Mouse (Mus musculus) cortical plate, adult 2 months (tissue): ENCODE data around the gene Lpcat4. TPM values are rescaled to one million over a fixed set of nuclear protein-coding genes. Genes with fewer than 3 reads are reported as not detected.

Source experiments
- H3K27ac ChIP-seq: fragments of 200-500 bp; 2 replicates; pipeline ENCODE4 v1.5.1; 2012; ENCODE audit warnings: low read length, control low read depth, inconsistent platforms; ENCODE audit not compliant: insufficient read depth
- H3K4me1 ChIP-seq: fragments of 200-500 bp; 2 replicates; pipeline ENCODE4 v1.6.1; 2011; ENCODE audit warnings: low read length; ENCODE audit not compliant: control insufficient read depth, insufficient read depth
- H3K4me3 ChIP-seq: fragments of 200-500 bp; 2 replicates; pipeline ENCODE4 v1.5.1; 2011; ENCODE audit warnings: mild to moderate bottlenecking, low read length, control low read depth; ENCODE audit not compliant: insufficient read depth
- CTCF ChIP-seq: fragments of 200-500 bp; IDR thresholded peaks from 2 replicates; pipeline ENCODE4 v1.5.1; 2011; ENCODE audit warnings: mild to moderate bottlenecking, control low read depth, low read length; ENCODE audit not compliant: insufficient read depth; ENCODE audit errors: extremely low read depth
- POLR2A ChIP-seq: fragments of 200-500 bp; IDR thresholded peaks from 2 replicates; pipeline ENCODE4 v1.6.1; 2011; ENCODE audit warnings: mild to moderate bottlenecking, low read length, control low read depth; ENCODE audit not compliant: insufficient read depth; ENCODE audit errors: extremely low read depth
- polyA plus RNA-seq: library from polyadenylated mRNA; depleted of rRNA; stranded (reverse); fragments of >200 nt; gene quantifications from 2 replicates; pipeline ENCODE4 v1.2.3, GENCODE M21; 2012

Lpcat4 gene
- polyA plus RNA-seq, 1 experiment, result 337 TPM

DNA sequence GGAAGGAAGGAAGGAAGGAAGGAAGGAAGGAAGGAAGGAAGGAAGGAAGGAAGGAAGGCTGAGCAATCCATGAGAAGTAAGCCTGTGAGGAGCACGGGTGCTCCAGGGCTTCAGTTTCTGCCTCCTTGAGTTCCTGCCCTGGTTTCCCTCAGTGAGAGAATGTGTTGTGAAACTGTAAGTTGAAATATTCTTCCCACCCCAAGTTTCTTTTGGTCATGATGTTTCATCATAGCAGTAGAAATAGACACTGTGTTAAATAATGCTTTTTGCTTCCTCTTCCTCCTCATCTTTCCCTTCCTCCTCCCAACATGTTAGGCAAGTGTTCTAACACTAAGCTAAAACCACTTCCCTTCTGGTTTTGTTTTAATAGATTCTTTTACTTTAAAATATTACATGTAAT is 6.6 kb upstream of the Lpcat4 start:
- H3K4me1 ChIP-seq, result no peaks in the 10 kb centered on the region
- no peak overlapping the region for H3K4me3 ChIP-seq
- TF ChIP-seq POLR2A, result no peak
- TF ChIP-seq CTCF, result no peak
- no peak overlapping the region for H3K27ac ChIP-seq

- H3K27ac ChIP-seq, result no peak overlapping the region
- H3K4me3 ChIP-seq, result no peak overlapping the region
- no peaks in the 10 kb centered on the region; the same call in 1 of the 2 replicates for H3K4me1 ChIP-seq
- TF ChIP-seq CTCF (no peak), POLR2A (no peak)
Observed at GRCm38 (mm10) chr2:112236620-112237019, 2.6 kb upstream of the Lpcat4 start.

- no peaks in the 10 kb centered on the region; the same call in 1 of the 2 replicates for H3K4me1 ChIP-seq
- H3K4me3 ChIP-seq, result no peak overlapping the region; the same call in 1 of the 2 replicates
- no peak overlapping the region for H3K27ac ChIP-seq
- TF ChIP-seq CTCF (no peak), POLR2A (no peak)
Observed at GRCm38 (mm10) chr2:112238006-112238405, 1.3 kb upstream of the Lpcat4 start.

DNA sequence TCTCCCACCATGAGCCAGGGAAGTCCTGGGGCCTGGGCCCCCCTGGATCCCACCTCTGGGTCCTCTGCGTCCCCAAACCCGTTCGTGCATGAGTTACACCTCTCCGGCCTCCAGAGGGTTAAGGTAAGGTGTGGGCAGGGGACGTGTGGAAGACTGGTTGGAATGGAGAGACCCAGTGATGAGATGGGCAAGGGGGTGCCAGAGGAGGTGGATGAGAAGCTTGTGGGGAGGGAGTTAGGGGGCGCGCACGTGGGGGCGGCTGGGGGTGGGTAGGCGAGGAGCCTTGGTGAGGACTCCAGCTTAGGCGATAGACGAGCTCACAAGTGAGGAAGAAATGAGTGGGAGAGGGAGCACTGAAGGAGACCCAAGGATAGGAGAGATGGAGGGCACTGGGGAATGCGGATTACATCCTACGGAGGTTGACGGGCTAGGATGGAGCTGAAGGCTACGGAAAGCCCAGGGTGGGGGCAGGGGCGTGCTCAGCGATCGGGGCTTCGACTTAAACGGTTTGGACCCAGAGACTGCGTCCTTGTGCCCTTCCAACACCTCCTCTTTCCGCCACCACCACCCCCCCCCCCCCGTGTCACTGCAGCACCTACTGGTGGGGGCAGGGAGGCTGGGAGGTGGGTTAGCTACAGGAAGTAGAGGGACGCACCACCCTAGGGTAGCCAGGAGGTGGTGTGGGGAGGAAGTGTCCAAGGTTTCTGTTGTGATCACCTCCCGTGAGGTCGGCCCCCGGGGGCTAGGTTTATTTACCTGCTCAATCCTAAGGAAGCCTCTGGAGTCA is 860 bp downstream of the Lpcat4 start:
- Histone ChIP-seq H3K27ac (peak overlapping the region; percentile 66), H3K4me1 (no peaks in the 10 kb centered on the region; the same call in 1 of the 2 replicates), H3K4me3 (peak overlapping the region; percentile 88)
- TF ChIP-seq CTCF, result no peak
- peak; percentile 35; the same call in 1 of the 2 replicates for TF ChIP-seq POLR2A

- H3K4me1 ChIP-seq, result no peaks in the 10 kb centered on the region; the same call in 1 of the 2 replicates
- no peak overlapping the region for H3K27ac ChIP-seq
- peak overlapping the region; percentile 88; the same call in 1 of the 2 replicates for H3K4me3 ChIP-seq
- TF ChIP-seq POLR2A (no peak), CTCF (no peak)
Observed at GRCm38 (mm10) chr2:112241787-112242186, 2.5 kb downstream of the Lpcat4 start.

DNA sequence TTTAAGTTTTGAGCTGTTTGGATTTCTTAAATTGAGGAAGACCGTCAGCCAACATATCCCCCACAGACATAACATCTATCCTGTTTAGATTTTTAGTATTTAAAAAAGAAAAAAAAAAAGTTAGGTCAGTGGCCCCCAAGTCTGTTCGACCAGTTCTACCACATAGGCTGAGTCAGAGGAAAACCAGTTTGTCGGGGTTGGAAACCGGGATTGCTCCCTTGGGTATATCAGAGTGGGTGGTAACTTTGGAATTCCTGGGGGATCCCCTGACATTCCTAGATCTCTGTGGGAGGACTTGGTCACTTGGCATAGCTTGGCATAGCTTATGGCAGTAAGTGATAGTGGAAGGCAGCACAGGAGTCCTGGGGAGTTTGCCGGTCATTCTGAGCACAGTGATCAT is 6.0 kb downstream of the Lpcat4 start:
- H3K4me3 ChIP-seq, result no peak overlapping the region
- H3K27ac ChIP-seq, result no peak overlapping the region
- no peaks in the 10 kb centered on the region; the same call in 1 of the 2 replicates for H3K4me1 ChIP-seq
- TF ChIP-seq POLR2A (no peak), CTCF (no peak)

DNA sequence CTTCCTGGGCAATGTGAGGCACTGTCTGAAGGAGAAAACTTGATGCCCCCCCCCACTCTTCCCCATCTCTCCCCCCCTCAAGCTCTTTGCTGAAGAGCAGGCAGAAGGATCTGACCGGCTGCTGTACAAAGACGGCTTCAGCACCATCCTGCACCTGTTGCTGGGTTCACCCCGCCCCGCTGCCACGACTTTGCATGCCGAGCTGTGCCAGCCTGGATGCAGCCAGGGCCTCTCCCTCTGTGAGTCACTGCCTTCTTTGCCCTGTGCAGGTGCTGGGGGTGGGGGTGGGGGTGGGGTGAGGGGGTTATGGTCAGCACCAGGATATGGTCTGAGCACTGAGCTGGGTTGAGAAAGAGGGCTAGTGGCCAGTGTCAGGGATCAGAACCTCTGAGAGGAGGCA is 6.9 kb downstream of the Lpcat4 start:
- peaks cover 3% of the 10 kb centered on the region; the same call in 1 of the 2 replicates for H3K4me1 ChIP-seq
- no peak overlapping the region for H3K27ac ChIP-seq
- no peak overlapping the region for H3K4me3 ChIP-seq
- TF ChIP-seq POLR2A (no peak), CTCF (no peak)

GRCm38 (mm10) chr2:112247323-112247722 is 8.1 kb downstream of the Lpcat4 start:
- Histone ChIP-seq H3K4me1 (peaks cover 3% of the 10 kb centered on the region; the same call in 1 of the 2 replicates), H3K4me3 (no peak overlapping the region), H3K27ac (no peak overlapping the region)
- no peak for TF ChIP-seq CTCF

DNA sequence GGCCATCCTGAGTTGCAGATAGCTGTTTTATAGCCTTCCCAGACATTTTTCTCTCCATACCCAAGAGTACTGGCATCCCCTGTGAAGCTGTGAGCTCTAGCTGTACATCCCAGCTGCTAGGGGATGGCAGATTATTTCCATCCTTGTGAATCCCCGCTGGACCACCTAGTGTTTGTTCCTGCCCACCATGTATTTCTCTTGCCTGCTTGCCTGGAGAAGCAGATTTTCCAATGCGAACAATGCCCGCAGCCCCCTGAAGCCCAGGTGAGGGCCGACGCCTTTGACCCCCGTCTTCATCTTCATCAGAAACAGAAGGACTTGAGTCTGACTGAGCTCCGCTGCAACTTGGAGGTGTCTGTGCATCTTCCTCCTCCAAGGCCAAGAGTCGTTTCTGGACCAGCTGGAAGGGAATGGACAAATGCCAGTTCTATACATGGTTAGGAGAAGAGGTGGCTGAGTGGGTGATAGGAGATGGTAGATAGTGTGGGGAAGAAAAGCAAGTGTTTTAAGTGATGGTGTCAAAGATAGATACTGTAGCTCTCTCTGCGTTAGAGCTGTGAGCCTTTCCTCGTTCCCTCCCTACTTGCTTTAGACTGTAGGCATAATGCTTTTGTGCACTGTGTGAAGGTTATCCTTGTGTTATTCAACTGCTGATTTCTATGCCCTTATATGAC is 10.6 kb downstream of the Lpcat4 start:
- H3K27ac ChIP-seq, result peak overlapping the region; percentile 85
- no peak overlapping the region for H3K4me3 ChIP-seq
- H3K4me1 ChIP-seq, result peaks cover 3% of the 10 kb centered on the region; the same call in 1 of the 2 replicates
- TF ChIP-seq CTCF (no peak), POLR2A (peak; percentile 57; the same call in 1 of the 2 replicates)
